Mouse (Mus musculus): ENCODE results near the gene Tmem82. TPM values are rescaled to one million over a fixed set of nuclear protein-coding genes. Genes with fewer than 3 reads are reported as not detected.

Tmem82 gene
- polyA plus RNA-seq (2015; fragmentation: Nextera tagmentation; extraction: Ambion mirVana) = 0.52 and 0.62 TPM in 2 replicates

GRCm38 (mm10) chr4:141618565-141619243 lies at the start of gene Tmem82:
Gene Tmem82, minus strand, starts transcription at chr4:141618633.

GRCm38 (mm10) chr4:141664799-141665198 lies 46.4 kb upstream of the Tmem82 start, which contains the start of gene Plekhm2:
Gene Plekhm2, minus strand, starts transcription at chr4:141664899.

GRCm38 (mm10) chr4:141623666-141624065 lies 5.2 kb upstream of the Tmem82 start, which contains the start of gene Slc25a34:
Gene Slc25a34, minus strand, starts transcription at chr4:141623821.

GRCm38 (mm10) chr4:141605861-141606260 lies 12.6 kb downstream of the Tmem82 start, which contains the start of gene Fblim1:
Gene Fblim1, minus strand, starts transcription at chr4:141606096.

Other genes with a start within 250 kb of the Tmem82 start
- 0.08 TPM in 1 of 2 replicates, not detected in the other for gene Clcnka, start 219.9 kb downstream of the Tmem82 start, polyA plus RNA-seq (2015; fragmentation: Nextera tagmentation; extraction: Ambion mirVana)
- not detected in 2 replicates for gene Clcnkb, start 202.6 kb downstream of the Tmem82 start, polyA plus RNA-seq (2015; fragmentation: Nextera tagmentation; extraction: Ambion mirVana)
- gene Hspb7, start 197.9 kb downstream of the Tmem82 start, polyA plus RNA-seq (2015; fragmentation: Nextera tagmentation; extraction: Ambion mirVana) = 0.05 and 0.22 TPM in 2 replicates
- gene Srarp, start 182.5 kb downstream of the Tmem82 start, polyA plus RNA-seq (2015; fragmentation: Nextera tagmentation; extraction: Ambion mirVana) = 0.68 and 0.96 TPM in 2 replicates
- gene Zbtb17, start 174.0 kb downstream of the Tmem82 start, polyA plus RNA-seq (2015; fragmentation: Nextera tagmentation; extraction: Ambion mirVana) = 23.1 and 24.6 TPM in 2 replicates
- 12.4 and 13.7 TPM in 2 replicates for gene Spen, start 80.0 kb downstream of the Tmem82 start, polyA plus RNA-seq (2015; fragmentation: Nextera tagmentation; extraction: Ambion mirVana)
- 12.9 and 13.6 TPM in 2 replicates for gene Fblim1, start 12.5 kb downstream of the Tmem82 start, polyA plus RNA-seq (2015; fragmentation: Nextera tagmentation; extraction: Ambion mirVana)
- 2.0 and 2.5 TPM in 2 replicates for gene Slc25a34, start 5.2 kb upstream of the Tmem82 start, polyA plus RNA-seq (2015; fragmentation: Nextera tagmentation; extraction: Ambion mirVana)
- gene Plekhm2, start 46.3 kb upstream of the Tmem82 start, polyA plus RNA-seq (2015; fragmentation: Nextera tagmentation; extraction: Ambion mirVana) = 8.6 and 8.7 TPM in 2 replicates
- gene Rsc1a1, start 67.0 kb upstream of the Tmem82 start, polyA plus RNA-seq (2015; fragmentation: Nextera tagmentation; extraction: Ambion mirVana) = not detected in 2 replicates
- gene Ddi2, start 104.8 kb upstream of the Tmem82 start, polyA plus RNA-seq (2015; fragmentation: Nextera tagmentation; extraction: Ambion mirVana) = 10.3 and 10.7 TPM in 2 replicates
- gene Agmat, start 128.0 kb upstream of the Tmem82 start, polyA plus RNA-seq (2015; fragmentation: Nextera tagmentation; extraction: Ambion mirVana) = 0.48 and 0.63 TPM in 2 replicates
- 4.9 and 5.6 TPM in 2 replicates for gene Dnajc16, start 172.3 kb upstream of the Tmem82 start, polyA plus RNA-seq (2015; fragmentation: Nextera tagmentation; extraction: Ambion mirVana)
- 16.5 and 16.6 TPM in 2 replicates for gene Casp9, start 175.0 kb upstream of the Tmem82 start, polyA plus RNA-seq (2015; fragmentation: Nextera tagmentation; extraction: Ambion mirVana)
- 0.26 TPM in 1 of 2 replicates, not detected in the other for gene Cela2a, start 207.5 kb upstream of the Tmem82 start, polyA plus RNA-seq (2015; fragmentation: Nextera tagmentation; extraction: Ambion mirVana)
- not detected in 2 replicates for gene Ctrc, start 227.7 kb upstream of the Tmem82 start, polyA plus RNA-seq (2015; fragmentation: Nextera tagmentation; extraction: Ambion mirVana)